Mouse (Mus musculus) hindbrain, embryonic 11.5 days (tissue): ENCODE measurements around the gene Rock2. TPM values are rescaled to one million over a fixed set of nuclear protein-coding genes. Genes with fewer than 3 reads are reported as not detected.

Experiments used
- ATAC-seq: fragments of 200-750 bp; cut with Nextera tagmentation; 2 replicates; pipeline ENCODE4 v1.8.0; 2017; ENCODE audit warnings: mild to moderate bottlenecking, moderate TSS enrichment, moderate library complexity; ENCODE audit not compliant: low FRiP score
- DNase-seq: peaks from one replicate; pipeline ENCODE4 v3.0.0-alpha.2; 2015; ENCODE audit warnings: low spot score
- H3K27ac ChIP-seq: fragments of 300-500 bp; sonication (generic); 2 replicates; pipeline ENCODE4 v1.5.1; 2014; ENCODE audit warnings: mild to moderate bottlenecking, low read depth, low read length
- H3K27me3 ChIP-seq: fragments of 300-500 bp; sonication (generic); 2 replicates; pipeline ENCODE4 v1.6.1; 2014; ENCODE audit warnings: mild to moderate bottlenecking, low read length, moderate library complexity, mixed read lengths; ENCODE audit not compliant: control insufficient read depth, insufficient read depth
- H3K36me3 ChIP-seq: fragments of 300-500 bp; sonication (generic); 2 replicates; pipeline ENCODE4 v1.6.1; 2014; ENCODE audit warnings: mild to moderate bottlenecking, low read length, moderate library complexity, mixed read lengths; ENCODE audit not compliant: control insufficient read depth, insufficient read depth
- H3K4me1 ChIP-seq: fragments of 300-500 bp; sonication (generic); replicated peaks from 2 replicates; pipeline ENCODE4 v1.6.1; 2014; ENCODE audit warnings: low read length, mixed read lengths; ENCODE audit not compliant: control insufficient read depth, insufficient read depth
- H3K4me2 ChIP-seq: fragments of 300-500 bp; sonication (generic); replicated peaks from 2 replicates; pipeline ENCODE4 v1.6.1; 2014; ENCODE audit warnings: mild to moderate bottlenecking, low read depth, low read length
- H3K4me3 ChIP-seq: fragments of 300-500 bp; sonication (generic); 2 replicates; pipeline ENCODE4 v1.5.1; 2014; ENCODE audit warnings: low read depth, low read length
- H3K9ac ChIP-seq: fragments of 300-500 bp; sonication (generic); 2 replicates; pipeline ENCODE4 v1.6.1; 2014; ENCODE audit warnings: low read depth, low read length
- H3K9me3 ChIP-seq: fragments of 300-500 bp; sonication (generic); 2 replicates; pipeline ENCODE4 v1.6.1; 2016; ENCODE audit warnings: low read length; ENCODE audit not compliant: control insufficient read depth
- WGBS: fragments of 180-500 bp; shearing (Covaris S2); extraction: QIAGEN DNeasy Blood & Tissue Kit; methylation state at CpG from one replicate; pipeline ENCODE4 v1.1.7; 2014; 5-methylcytosine and 5-hydroxymethylcytosine counted together
- polyA plus RNA-seq: library from polyadenylated mRNA; unstranded; fragments of >200 nt; fragmentation: Nextera tagmentation; extraction: Ambion mirVana; gene quantifications from 2 replicates; pipeline ENCODE4 v1.2.1, GENCODE M21; 2014

The Rock2 gene
- polyA plus RNA-seq, 1 experiment from 2014 or later = 17.9 TPM

GRCm38 (mm10) chr12:16875269-16875668 is 19.4 kb upstream of the Rock2 start:
- no peak overlapping the region for H3K27ac ChIP-seq
- DNase-seq = no peak
- no peaks in the 10 kb centered on the region for H3K9me3 ChIP-seq
- H3K4me2 ChIP-seq = no peak overlapping the region
- WGBS = 83% methylated on average over 4 of the region's 4 CpGs
- H3K4me1 ChIP-seq = no peaks in the 10 kb centered on the region
- H3K27me3 ChIP-seq = no peaks in the 10 kb centered on the region
- no peak overlapping the region for H3K4me3 ChIP-seq
- no peak for ATAC-seq
- H3K36me3 ChIP-seq = no peaks in the 10 kb centered on the region
- no peak overlapping the region for H3K9ac ChIP-seq

- no peak for DNase-seq
- H3K4me3 ChIP-seq = no peak overlapping the region
- no peak overlapping the region for H3K4me2 ChIP-seq
- no peaks in the 10 kb centered on the region for H3K36me3 ChIP-seq
- no peaks in the 10 kb centered on the region for H3K4me1 ChIP-seq
- 82% methylated on average over 7 of the region's 7 CpGs for WGBS
- H3K27ac ChIP-seq = no peak overlapping the region
- no peaks in the 10 kb centered on the region for H3K9me3 ChIP-seq
- H3K27me3 ChIP-seq = no peaks in the 10 kb centered on the region
- H3K9ac ChIP-seq = no peak overlapping the region
- no peak for ATAC-seq
These were observed 19.0 kb upstream of the Rock2 start for GRCm38 (mm10) chr12:16875678-16876077.

- Histone ChIP-seq H3K27ac (no peak overlapping the region), H3K4me1 (no peaks in the 10 kb centered on the region), H3K9ac (no peak overlapping the region), H3K27me3 (no peaks in the 10 kb centered on the region), H3K36me3 (no peaks in the 10 kb centered on the region), H3K9me3 (no peaks in the 10 kb centered on the region), H3K4me3 (no peak overlapping the region), H3K4me2 (no peak overlapping the region)
- 61% methylated on average over 3 of the region's 3 CpGs for WGBS
- DNase-seq = no peak
- no peak for ATAC-seq
These were observed 18.0 kb upstream of the Rock2 start for GRCm38 (mm10) chr12:16876667-16877066.

- Histone ChIP-seq H3K9me3 (no peaks in the 10 kb centered on the region), H3K27ac (no peak overlapping the region), H3K9ac (no peak overlapping the region), H3K4me3 (no peak overlapping the region), H3K4me1 (no peaks in the 10 kb centered on the region), H3K4me2 (no peak overlapping the region), H3K36me3 (no peaks in the 10 kb centered on the region), H3K27me3 (no peaks in the 10 kb centered on the region)
- DNase-seq (no peak), ATAC-seq (no peak)
- WGBS = 78% methylated on average over 5 of the region's 5 CpGs
These were observed 17.6 kb upstream of the Rock2 start for GRCm38 (mm10) chr12:16877141-16877540.

GRCm38 (mm10) chr12:16877679-16878078 is 17.0 kb upstream of the Rock2 start:
- H3K4me1 ChIP-seq = no peaks in the 10 kb centered on the region
- no peaks in the 10 kb centered on the region for H3K36me3 ChIP-seq
- H3K4me3 ChIP-seq = no peak overlapping the region
- DNase-seq (no peak), ATAC-seq (no peak)
- H3K9ac ChIP-seq = no peak overlapping the region
- no peaks in the 10 kb centered on the region for H3K9me3 ChIP-seq
- 72% methylated on average over 1 of the region's 1 CpGs for WGBS
- H3K4me2 ChIP-seq = no peak overlapping the region
- no peak overlapping the region for H3K27ac ChIP-seq
- H3K27me3 ChIP-seq = no peaks in the 10 kb centered on the region

GRCm38 (mm10) chr12:16879369-16879768 is 15.3 kb upstream of the Rock2 start:
- ATAC-seq (no peak), DNase-seq (no peak)
- no peak overlapping the region for H3K4me2 ChIP-seq
- no peak overlapping the region for H3K4me3 ChIP-seq
- no peaks in the 10 kb centered on the region for H3K9me3 ChIP-seq
- H3K36me3 ChIP-seq = no peaks in the 10 kb centered on the region
- 85% methylated on average over 1 of the region's 1 CpGs for WGBS
- H3K27ac ChIP-seq = no peak overlapping the region
- no peak overlapping the region for H3K9ac ChIP-seq
- no peaks in the 10 kb centered on the region for H3K4me1 ChIP-seq
- no peaks in the 10 kb centered on the region for H3K27me3 ChIP-seq

GRCm38 (mm10) chr12:16880077-16880476 is 14.6 kb upstream of the Rock2 start:
- H3K9me3 ChIP-seq = no peaks in the 10 kb centered on the region
- H3K4me1 ChIP-seq = no peaks in the 10 kb centered on the region
- no peak overlapping the region for H3K4me2 ChIP-seq
- DNase-seq (no peak), ATAC-seq (no peak)
- no peaks in the 10 kb centered on the region for H3K36me3 ChIP-seq
- H3K4me3 ChIP-seq = no peak overlapping the region
- WGBS = 87% methylated on average over 4 of the region's 4 CpGs
- H3K9ac ChIP-seq = no peak overlapping the region
- no peak overlapping the region for H3K27ac ChIP-seq
- no peaks in the 10 kb centered on the region for H3K27me3 ChIP-seq

GRCm38 (mm10) chr12:16882442-16882841 is 12.3 kb upstream of the Rock2 start:
- Histone ChIP-seq H3K4me1 (no peaks in the 10 kb centered on the region), H3K9me3 (no peaks in the 10 kb centered on the region), H3K27me3 (no peaks in the 10 kb centered on the region), H3K36me3 (no peaks in the 10 kb centered on the region), H3K4me2 (no peak overlapping the region), H3K4me3 (no peak overlapping the region), H3K27ac (no peak overlapping the region), H3K9ac (no peak overlapping the region)
- DNase-seq (no peak), ATAC-seq (no peak)
- WGBS = 91% methylated on average over 3 of the region's 3 CpGs

GRCm38 (mm10) chr12:16883111-16883510 is 11.6 kb upstream of the Rock2 start:
- DNase-seq (no peak), ATAC-seq (no peak)
- no peak overlapping the region for H3K4me3 ChIP-seq
- H3K9ac ChIP-seq = no peak overlapping the region
- H3K36me3 ChIP-seq = no peaks in the 10 kb centered on the region
- H3K27me3 ChIP-seq = no peaks in the 10 kb centered on the region
- H3K4me1 ChIP-seq = no peaks in the 10 kb centered on the region
- H3K4me2 ChIP-seq = no peak overlapping the region
- WGBS = 61% methylated on average over 7 of the region's 7 CpGs
- H3K27ac ChIP-seq = no peak overlapping the region
- H3K9me3 ChIP-seq = no peaks in the 10 kb centered on the region
